Mouse (Mus musculus) heart, embryonic 11.5 days (tissue): ENCODE results near the gene Rab34. TPM values are rescaled to one million over a fixed set of nuclear protein-coding genes. Genes with fewer than 3 reads are reported as not detected.

Source experiments
- ATAC-seq: fragments of 200-750 bp; cut with Nextera tagmentation; replicated peaks from 2 replicates; pipeline ENCODE4 v1.8.0; 2017; ENCODE audit warnings: moderate library complexity; ENCODE audit not compliant: insufficient number of reproducible peaks, low FRiP score, low TSS enrichment
- H3K27ac ChIP-seq: fragments of 300-500 bp; sonication (generic); 2 replicates; pipeline ENCODE4 v1.5.1; 2014; ENCODE audit warnings: mild to moderate bottlenecking, low read depth, low read length
- H3K27me3 ChIP-seq: fragments of 300-500 bp; sonication (generic); 2 replicates; pipeline ENCODE4 v1.6.1; 2014; ENCODE audit warnings: mild to moderate bottlenecking, low read length, mixed read lengths; ENCODE audit not compliant: control insufficient read depth, insufficient read depth
- H3K36me3 ChIP-seq: fragments of 300-500 bp; sonication (generic); 2 replicates; pipeline ENCODE4 v1.6.1; 2014; ENCODE audit warnings: mild to moderate bottlenecking, low read length, moderate library complexity, mixed read lengths; ENCODE audit not compliant: control insufficient read depth, insufficient read depth
- H3K4me1 ChIP-seq: fragments of 300-500 bp; sonication (generic); 2 replicates; pipeline ENCODE4 v1.6.1; 2014; ENCODE audit warnings: low read length; ENCODE audit not compliant: control insufficient read depth, insufficient read depth
- H3K4me2 ChIP-seq: fragments of 300-500 bp; sonication (generic); 2 replicates; pipeline ENCODE4 v1.6.1; 2014; ENCODE audit warnings: mild to moderate bottlenecking, moderate library complexity
- H3K4me3 ChIP-seq: fragments of 300-500 bp; sonication (generic); 2 replicates; pipeline ENCODE4 v1.5.1; 2014; ENCODE audit warnings: low read depth, low read length
- H3K9ac ChIP-seq: fragments of 300-500 bp; sonication (generic); 2 replicates; pipeline ENCODE4 v1.6.1; 2014; ENCODE audit warnings: mild to moderate bottlenecking, low read depth, low read length, moderate library complexity
- H3K9me3 ChIP-seq: fragments of 300-500 bp; sonication (generic); replicated peaks from 2 replicates; pipeline ENCODE4 v1.6.1; 2016; ENCODE audit warnings: low read length; ENCODE audit not compliant: control insufficient read depth
- WGBS: fragments of 180-500 bp; shearing (Covaris S2); extraction: QIAGEN DNeasy Blood & Tissue Kit; methylation state at CpG from one replicate; pipeline ENCODE4 v1.1.7; 2014; ENCODE audit not compliant: insufficient replicate concordance; 5-methylcytosine and 5-hydroxymethylcytosine counted together
- polyA plus RNA-seq: library from polyadenylated mRNA; unstranded; fragments of >200 nt; fragmentation: Nextera tagmentation; extraction: Ambion mirVana; gene quantifications from 2 replicates; pipeline ENCODE4 v1.2.1, GENCODE M21; 2014

Rab34 gene
- polyA plus RNA-seq, 1 experiment from 2014 or later: 62.2 TPM

DNA sequence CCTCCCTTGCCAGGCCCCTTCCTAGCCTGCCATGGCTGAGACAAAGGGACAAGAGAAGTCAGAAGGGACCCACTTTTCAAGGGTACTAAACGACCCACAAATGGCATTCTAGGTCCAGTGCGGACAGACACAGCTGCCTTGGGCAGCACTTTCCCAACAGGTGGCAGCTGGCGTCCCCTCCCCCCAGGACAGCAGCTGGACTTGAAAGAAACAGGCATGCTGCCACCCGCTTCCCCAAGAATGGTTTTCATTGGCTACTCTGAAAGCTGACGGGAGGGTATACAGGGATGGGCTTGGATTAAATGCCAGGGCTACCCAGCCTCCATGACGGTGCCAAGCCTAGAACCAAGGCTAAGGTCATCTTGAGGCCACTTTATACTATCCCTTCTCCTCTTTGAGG is 25.7 kb upstream of the Rab34 start:
- peaks cover 33% of the 10 kb centered on the region for H3K36me3 ChIP-seq
- H3K27me3 ChIP-seq: no peaks in the 10 kb centered on the region
- ATAC-seq: no peak
- WGBS: 73% methylated on average over 6 of the region's 6 CpGs
- no peak overlapping the region for H3K9ac ChIP-seq
- H3K4me2 ChIP-seq: peak overlapping the region; percentile 96
- H3K9me3 ChIP-seq: no peaks in the 10 kb centered on the region
- 0 out of 2 replicates have a peak overlapping the region, but pooled peaks have one; percentile 15 for H3K27ac ChIP-seq
- H3K4me1 ChIP-seq: peaks cover 35% of the 10 kb centered on the region
- 0 out of 2 replicates have a peak overlapping the region, but pooled peaks have one; percentile 3 for H3K4me3 ChIP-seq

DNA sequence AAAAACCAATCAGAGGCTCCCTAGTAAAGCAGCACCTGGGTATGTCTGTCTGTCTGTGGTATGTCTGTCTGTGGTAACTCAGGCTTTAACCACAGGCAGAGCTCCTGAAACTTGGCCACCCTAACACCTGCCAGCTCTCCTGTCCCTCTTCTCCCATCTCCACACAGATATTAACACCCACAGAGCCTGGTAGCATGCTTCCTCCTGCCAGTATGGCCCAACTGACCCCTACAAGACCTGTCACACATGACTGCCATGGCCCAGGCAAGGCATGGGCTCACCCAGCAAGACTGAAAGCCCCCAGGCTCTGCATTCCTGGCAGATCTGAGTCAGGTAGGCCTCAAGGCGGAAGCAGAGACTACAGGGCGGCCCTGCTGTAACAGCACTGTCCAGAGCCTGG is 25.2 kb upstream of the Rab34 start:
- H3K27me3 ChIP-seq: no peaks in the 10 kb centered on the region
- no peak for ATAC-seq
- H3K4me3 ChIP-seq: peak overlapping the region; percentile 99
- peak overlapping the region; percentile 97 for H3K27ac ChIP-seq
- WGBS: 72% methylated on average over 2 of the region's 2 CpGs
- H3K4me2 ChIP-seq: peak overlapping the region; percentile 96
- H3K9me3 ChIP-seq: no peaks in the 10 kb centered on the region
- H3K36me3 ChIP-seq: peaks cover 30% of the 10 kb centered on the region
- H3K9ac ChIP-seq: peak overlapping the region; percentile 98
- peaks cover 35% of the 10 kb centered on the region for H3K4me1 ChIP-seq

DNA sequence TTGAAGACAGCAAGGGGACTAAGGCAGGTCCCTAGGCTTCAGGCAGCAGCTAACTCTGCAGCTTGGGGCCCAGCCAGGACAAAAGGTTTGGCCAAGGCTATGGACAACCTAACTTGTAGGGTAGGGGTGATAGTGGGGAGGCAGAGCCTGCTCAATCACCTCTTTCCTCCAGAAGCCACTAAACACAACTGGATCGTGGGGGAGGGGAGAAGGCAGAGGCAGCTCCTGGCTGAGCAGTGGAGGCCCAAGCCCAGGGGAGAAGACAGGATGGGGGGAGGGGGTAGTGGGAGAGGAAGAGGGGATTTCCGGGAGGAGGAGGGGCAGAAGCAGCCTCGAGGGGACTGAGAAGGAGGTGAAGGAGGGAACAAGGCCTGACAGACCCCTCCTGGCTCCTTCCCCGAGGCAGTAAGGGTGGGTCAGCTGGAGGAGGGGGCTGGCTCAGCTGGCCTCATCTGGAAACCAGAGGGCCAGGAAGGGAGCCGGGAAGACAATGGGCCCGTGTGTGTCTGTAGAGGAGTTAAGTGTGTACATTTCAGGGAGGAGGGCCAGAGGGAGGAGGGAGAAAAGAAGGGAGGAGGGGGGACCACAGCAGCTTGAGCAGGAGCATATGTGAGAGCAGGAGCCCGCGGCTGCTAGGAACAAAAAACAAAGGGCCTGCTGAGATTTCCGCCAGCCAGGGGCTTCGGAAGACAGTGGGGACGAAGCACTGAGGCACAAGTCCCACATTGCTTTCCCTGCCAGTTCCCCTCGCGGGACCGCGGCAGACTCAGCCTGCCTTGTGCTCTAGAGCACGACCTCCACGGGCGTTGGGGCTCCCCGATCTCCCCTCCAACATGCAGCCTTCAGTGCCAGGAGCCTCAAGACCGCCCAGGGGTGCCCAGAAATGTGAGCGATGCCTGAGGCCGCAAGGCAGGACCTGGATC is 24.3 kb upstream of the Rab34 start:
- WGBS: 2% methylated on average over 22 of the region's 22 CpGs
- no peaks in the 10 kb centered on the region for H3K27me3 ChIP-seq
- H3K9ac ChIP-seq: peak overlapping the region; percentile 98
- no peaks in the 10 kb centered on the region for H3K9me3 ChIP-seq
- H3K4me2 ChIP-seq: peak overlapping the region; percentile 96
- peak; percentile 40 for ATAC-seq
- H3K4me1 ChIP-seq: peaks cover 35% of the 10 kb centered on the region
- H3K27ac ChIP-seq: peak overlapping the region; percentile 97
- peak overlapping the region; percentile 99 for H3K4me3 ChIP-seq
- peaks cover 21% of the 10 kb centered on the region for H3K36me3 ChIP-seq

DNA sequence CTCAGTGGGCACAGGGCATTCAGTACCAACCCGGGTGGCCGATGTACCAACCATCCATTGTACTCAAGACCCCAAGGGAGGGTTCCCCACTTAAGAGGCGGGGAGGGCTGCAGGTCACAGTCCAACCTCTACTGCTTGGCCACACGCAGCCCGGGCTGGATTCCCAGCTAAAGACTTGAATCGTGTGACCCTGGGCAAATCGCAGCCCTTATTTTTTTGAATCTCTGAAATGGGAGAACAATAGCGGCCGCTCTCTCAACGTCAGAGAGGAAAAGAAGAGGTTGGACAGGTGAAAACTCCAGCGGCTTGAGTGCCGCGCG is 23.7 kb upstream of the Rab34 start:
- peak overlapping the region; percentile 96 for H3K4me2 ChIP-seq
- H3K9ac ChIP-seq: peak overlapping the region; percentile 98
- H3K36me3 ChIP-seq: peaks cover 18% of the 10 kb centered on the region
- peak overlapping the region; percentile 97 for H3K27ac ChIP-seq
- no peaks in the 10 kb centered on the region for H3K9me3 ChIP-seq
- no peaks in the 10 kb centered on the region for H3K27me3 ChIP-seq
- ATAC-seq: no peak
- 0% methylated on average over 14 of the region's 14 CpGs for WGBS
- H3K4me1 ChIP-seq: peaks cover 35% of the 10 kb centered on the region
- H3K4me3 ChIP-seq: peak overlapping the region; percentile 99

DNA sequence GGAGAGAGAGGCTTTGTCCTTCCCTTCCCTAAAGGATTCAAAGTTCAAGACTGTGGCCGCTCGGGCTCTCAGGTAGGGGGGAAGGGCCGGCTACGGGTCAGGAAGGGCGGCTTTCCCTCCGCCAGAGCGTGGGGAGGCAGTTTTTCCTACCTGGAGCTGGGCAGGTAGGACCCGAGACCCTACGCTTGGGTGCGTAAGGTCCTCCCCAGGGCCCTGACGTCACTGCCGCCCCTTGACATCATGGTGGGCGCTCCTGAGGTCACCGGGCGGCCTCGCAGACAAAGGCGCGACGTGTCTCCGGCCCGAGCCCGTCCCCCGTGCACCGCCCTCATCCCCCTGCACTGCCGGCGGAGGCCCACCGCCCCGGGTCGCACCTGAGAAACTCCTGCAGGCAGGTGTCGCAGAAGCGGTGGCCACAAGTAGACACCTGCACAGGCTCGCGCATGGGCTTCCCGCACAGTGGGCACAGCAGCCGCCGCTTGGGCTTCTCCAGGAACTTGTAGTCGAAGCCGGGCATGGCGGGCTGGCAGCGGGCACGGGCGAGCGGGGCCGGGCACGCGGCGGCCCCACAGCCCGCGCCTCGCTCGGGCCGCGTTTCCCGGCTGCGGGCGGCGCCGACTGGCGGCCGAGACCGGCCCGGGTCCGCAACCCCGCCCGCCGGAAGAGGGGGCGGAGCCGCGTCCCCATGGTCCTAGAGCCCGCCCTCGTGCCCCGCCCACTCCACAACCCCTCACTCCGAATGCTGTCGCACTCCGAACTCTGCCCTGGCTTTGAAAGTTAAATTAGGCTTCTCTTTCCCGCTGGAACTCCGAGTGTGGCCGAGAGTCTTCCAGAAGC is 23.1 kb upstream of the Rab34 start, which contains the start of gene Traf4:
TSS of gene Traf4 (minus strand) at position 666 of the 837 bp plus-strand sequence.
- no peaks in the 10 kb centered on the region for H3K27me3 ChIP-seq
- H3K9ac ChIP-seq: peak within 1 kb of the TSS; percentile 98
- peak within 1 kb of the TSS; percentile 99 for H3K4me3 ChIP-seq
- H3K4me1 ChIP-seq: peaks cover 35% of the 10 kb centered on the region
- H3K9me3 ChIP-seq: no peaks in the 10 kb centered on the region
- peak; percentile 83 for ATAC-seq
- H3K36me3 ChIP-seq: peaks cover 16% of the 10 kb centered on the region
- under 1% methylated on average over 64 of the region's 78 CpGs for WGBS
- H3K4me2 ChIP-seq: peak within 1 kb of the TSS; percentile 96
- peak within 1 kb of the TSS; percentile 97 for H3K27ac ChIP-seq

DNA sequence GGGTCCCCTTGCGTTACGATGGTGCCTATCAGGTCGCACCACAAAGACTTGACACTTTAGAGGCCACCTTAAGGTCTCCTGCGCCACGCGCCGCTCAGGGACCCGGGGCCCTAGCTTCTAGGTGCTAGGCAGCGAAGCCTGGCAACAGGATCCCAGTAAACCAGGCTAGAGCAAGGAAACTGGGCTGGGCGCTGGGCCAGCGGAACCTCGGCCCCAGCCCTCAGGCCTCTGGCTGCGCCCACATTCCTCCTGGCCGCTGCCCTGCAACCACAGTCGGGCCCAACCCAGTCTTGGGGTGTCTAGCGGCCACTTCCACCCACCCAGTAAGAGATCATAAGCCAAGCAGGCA is 22.5 kb upstream of the Rab34 start:
- Histone ChIP-seq H3K36me3 (peaks cover 10% of the 10 kb centered on the region), H3K27ac (peak overlapping the region; percentile 97), H3K9ac (peak overlapping the region; percentile 73), H3K4me2 (peak overlapping the region; percentile 96), H3K4me1 (peaks cover 35% of the 10 kb centered on the region), H3K27me3 (no peaks in the 10 kb centered on the region), H3K4me3 (peak overlapping the region; percentile 99), H3K9me3 (no peaks in the 10 kb centered on the region)
- 5% methylated on average over 16 of the region's 16 CpGs for WGBS
- ATAC-seq: no peak

DNA sequence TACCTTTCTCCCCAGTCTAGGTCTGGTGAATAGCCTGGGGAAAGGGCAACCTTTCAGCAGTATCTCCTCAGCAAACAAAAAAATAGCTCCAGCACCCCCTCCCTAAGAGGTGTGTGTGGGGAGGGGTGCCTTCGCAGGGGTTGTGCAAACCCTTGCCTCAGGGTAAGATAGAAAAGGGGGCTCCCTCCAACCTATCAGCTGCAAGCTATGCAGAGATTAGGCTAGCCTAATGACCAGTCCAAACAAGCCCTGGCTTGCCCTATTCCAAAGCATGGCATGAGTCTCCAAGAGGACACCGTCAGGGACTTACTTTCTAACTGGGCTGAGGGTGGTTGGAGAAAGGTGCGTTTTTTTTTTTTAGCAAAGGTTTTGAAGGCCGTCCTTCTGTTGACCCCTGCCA is 22.1 kb upstream of the Rab34 start:
- Histone ChIP-seq H3K27ac (peak overlapping the region; percentile 97), H3K27me3 (no peaks in the 10 kb centered on the region), H3K4me3 (peak overlapping the region; percentile 99), H3K4me1 (peaks cover 35% of the 10 kb centered on the region), H3K9ac (peak overlapping the region; percentile 73), H3K4me2 (peak overlapping the region; percentile 96), H3K36me3 (peaks cover 6% of the 10 kb centered on the region; the same call in 1 of the 2 replicates), H3K9me3 (no peaks in the 10 kb centered on the region)
- ATAC-seq: no peak
- 42% methylated on average over 4 of the region's 4 CpGs for WGBS

DNA sequence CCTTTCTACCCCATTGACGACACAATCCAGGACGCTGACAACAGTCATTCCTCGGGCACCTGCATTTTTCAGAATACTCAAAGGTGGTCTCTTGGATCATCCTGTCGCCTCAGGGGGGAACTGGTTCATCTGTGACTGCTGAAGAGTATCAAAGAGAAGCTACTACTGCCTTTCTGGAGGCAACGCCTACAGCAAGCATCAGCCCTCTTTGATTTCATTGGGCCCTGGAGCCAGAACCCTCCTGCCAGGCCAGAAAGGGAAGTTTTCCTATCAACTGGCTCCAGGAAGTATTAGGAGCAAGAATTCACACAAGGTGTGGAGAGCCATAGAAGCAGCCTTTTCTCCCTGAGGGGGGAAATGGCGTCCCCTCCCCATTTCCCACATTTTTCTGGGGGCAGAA is 21.6 kb upstream of the Rab34 start:
- Histone ChIP-seq H3K4me2 (no peak overlapping the region), H3K27me3 (no peaks in the 10 kb centered on the region), H3K36me3 (0 out of 2 replicates have a peak, but pooled peaks cover 5% of the 10 kb centered on the region), H3K4me1 (peaks cover 35% of the 10 kb centered on the region), H3K9me3 (no peaks in the 10 kb centered on the region), H3K27ac (no peak overlapping the region), H3K4me3 (no peak overlapping the region), H3K9ac (no peak overlapping the region)
- ATAC-seq: no peak
- 55% methylated on average over 6 of the region's 6 CpGs for WGBS
